Mouse (Mus musculus) embryo, embryonic 9.5 days (tissue): ENCODE measurements at regions not wholly inside any gene's neighbourhood (a gene's known extent, or its start where the extent isn't known, plus 50 kb on each side); places are given as distances from the start of the nearest gene placed in this dataset.

Experiments used
- DNase-seq: peaks from one replicate; pipeline ENCODE4 v3.0.0-alpha.2; 2017; ENCODE audit errors: extremely low spot score

DNA sequence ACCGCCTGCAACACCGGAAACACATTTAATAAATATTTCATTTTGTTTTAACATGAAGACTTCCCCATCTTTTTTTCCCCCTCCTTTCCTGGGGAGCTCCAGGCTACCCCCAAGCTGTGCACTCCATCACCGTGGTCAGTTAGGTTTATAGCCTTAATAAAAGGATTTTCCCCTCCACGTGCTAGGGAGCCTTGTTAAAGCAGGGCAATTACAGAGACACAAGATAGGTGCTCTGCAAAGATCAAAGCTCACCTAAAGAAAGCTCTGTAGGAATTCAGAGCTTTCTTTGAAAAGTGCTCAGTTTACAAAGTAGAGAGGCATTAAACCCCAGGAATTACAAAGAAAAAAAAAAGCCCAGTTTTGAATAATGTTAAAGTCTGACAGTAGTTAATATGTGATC is 61.6 kb upstream of the Etaa1 start:
- no peak for DNase-seq

DNA sequence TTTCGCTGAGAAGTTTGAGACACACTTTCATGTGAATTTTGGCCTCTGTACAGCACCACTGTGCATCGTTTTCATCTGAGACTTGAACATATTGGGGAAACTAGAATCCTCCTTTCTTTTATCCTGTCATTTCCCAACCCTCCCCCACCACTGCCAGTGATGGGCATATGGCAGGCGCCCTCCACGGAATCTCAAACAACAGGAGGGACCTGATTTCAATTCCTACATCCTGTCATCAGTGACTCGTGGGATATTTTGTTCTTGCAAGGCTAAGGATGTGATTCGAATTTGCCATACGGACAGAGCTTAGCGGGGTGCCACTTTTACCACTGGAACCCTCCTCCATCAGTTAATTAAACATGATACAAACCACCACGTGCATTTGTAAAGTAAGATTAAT is 60.9 kb upstream of the Etaa1 start:
- DNase-seq: peak; percentile 35

DNA sequence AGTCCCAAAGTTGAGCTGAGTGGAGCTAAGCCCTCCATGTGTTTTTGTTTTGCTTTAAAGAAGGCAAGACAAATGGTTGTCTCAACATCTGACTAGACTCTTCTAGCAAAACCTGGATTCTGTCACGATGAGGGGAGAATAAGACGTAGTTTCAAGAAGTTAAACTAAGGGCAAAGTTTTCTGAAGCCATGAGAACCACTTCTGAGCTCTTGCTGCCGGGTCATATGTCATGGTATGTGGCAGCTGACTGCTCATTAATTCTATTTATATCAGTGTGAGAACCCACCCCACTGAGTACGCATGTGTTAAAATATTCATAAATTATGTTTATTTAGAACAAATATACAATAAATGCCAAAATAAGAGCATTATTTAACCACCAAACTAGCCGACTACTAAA is 58.4 kb upstream of the Etaa1 start:
- no peak for DNase-seq

DNA sequence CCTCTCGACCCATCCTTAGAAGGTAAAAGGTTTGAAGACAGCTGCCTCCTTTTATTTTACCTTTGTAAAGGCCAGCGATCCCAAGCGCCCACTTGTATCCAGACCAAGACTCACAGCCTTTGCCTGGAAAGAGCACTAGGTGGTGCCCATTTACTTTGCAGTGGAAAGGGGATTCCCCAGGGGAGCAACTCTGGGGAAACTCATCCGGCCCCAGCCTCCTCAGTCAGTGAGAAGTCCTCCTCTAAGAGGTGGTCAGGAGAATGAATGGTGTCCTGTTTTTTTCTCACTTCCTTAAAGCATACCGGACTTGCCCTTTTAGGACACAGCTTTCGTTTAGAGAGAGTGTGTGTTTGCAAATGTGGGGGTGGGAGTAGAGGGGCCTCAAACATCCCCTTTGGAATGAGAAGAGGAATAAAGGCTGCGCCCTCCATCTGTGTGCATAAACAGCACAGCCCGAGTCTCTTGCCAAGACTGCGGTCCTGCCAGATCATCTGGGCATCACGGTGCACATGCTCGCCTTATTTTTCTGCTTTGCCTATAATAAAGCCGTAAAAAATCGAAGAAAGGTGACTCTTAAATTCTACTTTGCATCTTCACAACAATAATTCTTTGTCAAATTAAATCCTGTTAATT is 57.5 kb upstream of the Etaa1 start:
- peak; percentile 78 for DNase-seq

DNA sequence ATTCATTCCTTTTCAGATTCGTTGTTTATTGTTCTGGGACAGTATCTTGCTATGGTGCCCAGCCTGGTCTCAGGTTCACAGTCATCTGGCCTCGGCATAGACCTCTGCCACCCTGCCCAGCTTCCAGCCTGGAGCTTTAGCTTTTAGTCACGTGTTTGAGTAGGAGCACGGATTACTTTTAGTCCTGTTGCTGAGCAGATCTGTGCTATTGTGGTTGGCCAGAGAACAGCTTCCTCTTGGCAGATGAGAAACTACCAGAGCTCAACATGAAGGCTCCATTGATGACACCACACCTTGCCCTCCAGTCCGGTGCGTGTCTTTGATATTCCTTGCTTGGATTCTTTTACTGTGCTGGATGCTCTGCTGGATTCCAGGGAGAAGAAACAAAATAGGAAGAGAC is 54.5 kb upstream of the Etaa1 start:
- DNase-seq: no peak
